Mouse (Mus musculus): ENCODE measurements around the gene Atp5g1. TPM values are rescaled to one million over a fixed set of nuclear protein-coding genes. Genes with fewer than 3 reads are reported as not detected.
"Not testable (repeated sequence)": the region's sequence is repeated elsewhere in the genome, so short reads cannot be mapped to it uniquely, and the experiment has no call there.

Gene Atp5g1
- polyA plus RNA-seq (2015; fragmentation: Nextera tagmentation; extraction: Ambion mirVana): 1,356 and 1,385 TPM in 2 replicates

- no peaks in the 10 kb centered on the region; the same call in 1 of the 2 replicates for H3K4me1 ChIP-seq (replicated peaks; ENCODE audit: insufficient read depth, low read length)
- under 1% methylated on average over 37 of the region's 37 CpGs for WGBS
Observed at GRCm38 (mm10) chr11:96075509-96076220, at the start of gene Atp5g1. Gene Atp5g1 (minus strand): TSS chr11:96075670.

DNA sequence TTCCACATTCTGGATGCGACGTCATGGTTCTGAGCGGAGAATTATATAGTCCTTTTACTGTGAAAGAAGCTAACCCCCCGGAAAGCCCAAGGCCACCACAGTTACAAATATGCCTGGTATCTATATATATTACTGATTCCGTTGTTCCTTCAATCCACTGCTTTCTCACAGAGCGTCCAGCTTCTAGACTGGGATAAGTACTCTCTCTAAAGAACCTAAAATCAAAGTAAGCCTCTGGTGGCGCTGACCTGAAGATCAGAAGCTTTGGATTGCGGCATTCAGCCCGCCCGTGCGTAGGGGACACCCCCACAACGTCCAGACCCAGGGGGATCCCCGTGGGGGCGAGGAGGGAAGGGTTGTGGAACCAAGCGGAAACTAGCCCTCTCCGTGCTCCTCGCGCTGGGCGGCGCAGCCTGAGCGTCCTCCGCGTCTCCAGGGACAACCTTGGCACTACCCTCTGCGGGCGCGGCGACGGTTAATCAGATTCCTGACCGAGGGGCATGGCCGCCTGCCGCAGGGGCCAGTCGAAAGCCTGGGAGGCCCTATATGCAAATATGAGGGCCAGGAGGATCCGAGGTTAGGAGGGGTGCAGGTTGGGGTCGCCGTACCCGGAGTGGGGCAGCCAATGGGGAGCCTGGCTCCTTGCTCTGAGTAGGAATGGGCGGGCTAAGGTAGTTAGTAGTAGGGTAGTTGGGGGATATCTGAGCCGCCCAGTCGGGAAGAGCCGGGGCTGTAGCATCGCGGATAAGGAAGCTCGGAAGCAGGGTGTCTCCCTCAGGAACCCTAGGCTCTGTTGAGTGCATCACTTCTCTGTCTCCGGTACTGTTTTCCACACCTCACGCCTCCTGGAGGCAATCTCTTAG is 48.8 kb upstream of the Atp5g1 start:
- no peak for ATAC-seq (replicated peaks; ENCODE audit: low FRiP score, low read depth)
- Histone ChIP-seq H3K4me1 (replicated peaks; ENCODE audit: insufficient read depth, low read length) (0 out of 2 replicates have a peak, but pooled peaks cover 5% of the 10 kb centered on the region), H3K36me3 (ENCODE audit: insufficient read depth, low read length) (no peaks in the 10 kb centered on the region), H3K4me3 (replicated peaks; ENCODE audit: low read depth, low read length) (peak overlapping the region; percentile 39), H3K27ac (no peak overlapping the region), H3K9me3 (replicated peaks; ENCODE audit: low read length) (no peaks in the 10 kb centered on the region), H3K4me2 (ENCODE audit: low read length) (peak overlapping the region; percentile 76), H3K27me3 (ENCODE audit: insufficient read depth, low read length) (peaks cover 17% of the 10 kb centered on the region; the same call in 1 of the 2 replicates), H3K9ac (ENCODE audit: low read depth, low read length) (no peak overlapping the region)
- TF ChIP-seq CTCF (IDR thresholded peaks at IDR 0.05; ENCODE audit: low read depth): no peak
- peak; percentile 28 for DNase-seq (ENCODE audit: low spot score)
- WGBS: 1% methylated on average over 44 of the region's 45 CpGs

More at GRCm38 (mm10) chr11:96075509-96076220, at the start of gene Atp5g1:
- H3K4me3 ChIP-seq (replicated peaks; ENCODE audit: low read depth, low read length): peak within 1 kb of the TSS; percentile 58
- peak within 1 kb of the TSS; percentile 81 for H3K27ac ChIP-seq
- H3K9ac ChIP-seq (ENCODE audit: low read depth, low read length): peak within 1 kb of the TSS; percentile 72
- no peaks in the 10 kb centered on the region for H3K36me3 ChIP-seq (ENCODE audit: insufficient read depth, low read length)
- ATAC-seq (replicated peaks; ENCODE audit: low FRiP score, low read depth): peak; percentile 96
- no peaks in the 10 kb centered on the region for H3K9me3 ChIP-seq (replicated peaks; ENCODE audit: low read length)
- H3K27me3 ChIP-seq (ENCODE audit: insufficient read depth, low read length): no peaks in the 10 kb centered on the region
- H3K4me2 ChIP-seq (ENCODE audit: low read length): peak within 1 kb of the TSS; percentile 76
- TF ChIP-seq CTCF (IDR thresholded peaks at IDR 0.05; ENCODE audit: low read depth): peak; percentile 46
- DNase-seq (ENCODE audit: low spot score): peak; percentile 100

- not testable (repeated sequence) for H3K4me2 ChIP-seq (ENCODE audit: low read length); H3K36me3 ChIP-seq (ENCODE audit: insufficient read depth, low read length); DNase-seq (ENCODE audit: low spot score); ATAC-seq (replicated peaks; ENCODE audit: low FRiP score, low read depth); H3K4me3 ChIP-seq (replicated peaks; ENCODE audit: low read depth, low read length); H3K4me1 ChIP-seq (replicated peaks; ENCODE audit: insufficient read depth, low read length); H3K9me3 ChIP-seq (replicated peaks; ENCODE audit: low read length); H3K9ac ChIP-seq (ENCODE audit: low read depth, low read length); H3K27ac ChIP-seq
- peaks cover 17% of the 10 kb centered on the region; the same call in 1 of the 2 replicates for H3K27me3 ChIP-seq (ENCODE audit: insufficient read depth, low read length)
- 59% methylated on average over 4 of the region's 4 CpGs for WGBS
Observed at GRCm38 (mm10) chr11:96122806-96123205, 47.3 kb upstream of the Atp5g1 start.

DNA sequence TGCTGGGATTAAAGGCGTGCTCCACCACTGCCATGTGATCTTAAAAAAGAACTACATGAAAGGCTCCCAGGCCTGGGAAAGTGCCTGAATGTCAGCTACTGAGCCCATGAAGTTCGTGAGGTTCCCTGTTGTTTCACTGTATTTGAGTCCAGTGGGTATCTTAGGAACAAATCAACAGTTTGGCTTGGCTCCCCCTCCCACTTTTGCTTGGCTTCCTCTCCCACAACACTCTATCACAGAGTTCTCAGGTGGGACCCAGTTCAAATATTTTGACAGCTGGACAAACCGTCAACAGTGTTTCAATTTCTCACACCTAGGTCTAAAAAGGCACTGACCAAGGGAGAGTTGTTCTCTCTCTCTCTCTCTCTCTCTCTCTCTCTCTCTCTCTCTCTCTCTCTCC is 43.9 kb upstream of the Atp5g1 start:
- Histone ChIP-seq H3K27me3 (ENCODE audit: insufficient read depth, low read length) (peaks cover 11% of the 10 kb centered on the region; the same call in 1 of the 2 replicates), H3K4me1 (replicated peaks; ENCODE audit: insufficient read depth, low read length) (0 out of 2 replicates have a peak, but pooled peaks cover 3% of the 10 kb centered on the region), H3K9me3 (replicated peaks; ENCODE audit: low read length) (no peaks in the 10 kb centered on the region), H3K9ac (ENCODE audit: low read depth, low read length) (no peak overlapping the region), H3K4me3 (replicated peaks; ENCODE audit: low read depth, low read length) (no peak overlapping the region), H3K27ac (no peak overlapping the region), H3K36me3 (ENCODE audit: insufficient read depth, low read length) (no peaks in the 10 kb centered on the region), H3K4me2 (ENCODE audit: low read length) (no peak overlapping the region)
- no peak for TF ChIP-seq CTCF (IDR thresholded peaks at IDR 0.05; ENCODE audit: low read depth)
- DNase-seq (ENCODE audit: low spot score) (no peak), ATAC-seq (replicated peaks; ENCODE audit: low FRiP score, low read depth) (no peak)
- 62% methylated on average over 3 of the region's 3 CpGs for WGBS

DNA sequence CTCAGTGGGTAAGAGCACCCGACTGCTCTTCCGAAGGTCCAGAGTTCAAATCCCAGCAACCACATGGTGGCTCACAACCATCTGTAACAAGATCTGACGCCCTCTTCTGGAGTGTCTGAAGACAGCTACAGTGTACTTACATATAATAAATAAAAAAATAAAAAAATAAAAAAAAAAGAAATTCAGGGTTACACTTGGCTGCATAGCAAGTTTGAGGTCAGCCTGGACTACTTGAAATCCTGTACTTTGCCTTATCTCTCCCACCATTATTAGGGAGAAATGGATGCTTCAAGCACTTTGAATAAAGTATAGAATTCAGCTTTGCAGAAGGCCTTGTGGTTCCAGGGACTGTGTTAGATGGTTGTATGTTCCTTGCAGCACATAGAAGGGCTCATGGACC is 41.5 kb upstream of the Atp5g1 start:
- H3K4me3 ChIP-seq (replicated peaks; ENCODE audit: low read depth, low read length); H3K4me2 ChIP-seq (ENCODE audit: low read length); H3K9me3 ChIP-seq (replicated peaks; ENCODE audit: low read length); ATAC-seq (replicated peaks; ENCODE audit: low FRiP score, low read depth); H3K27me3 ChIP-seq (ENCODE audit: insufficient read depth, low read length); DNase-seq (ENCODE audit: low spot score); H3K36me3 ChIP-seq (ENCODE audit: insufficient read depth, low read length); H3K9ac ChIP-seq (ENCODE audit: low read depth, low read length); H3K27ac ChIP-seq; H3K4me1 ChIP-seq (replicated peaks; ENCODE audit: insufficient read depth, low read length): not testable (repeated sequence)
- WGBS: 92% methylated on average over 3 of the region's 3 CpGs

- Histone ChIP-seq H3K36me3 (ENCODE audit: insufficient read depth, low read length) (no peaks in the 10 kb centered on the region), H3K27ac (no peak overlapping the region), H3K4me1 (replicated peaks; ENCODE audit: insufficient read depth, low read length) (no peaks in the 10 kb centered on the region), H3K27me3 (ENCODE audit: insufficient read depth, low read length) (no peaks in the 10 kb centered on the region), H3K4me2 (ENCODE audit: low read length) (no peak overlapping the region), H3K4me3 (replicated peaks; ENCODE audit: low read depth, low read length) (no peak overlapping the region), H3K9me3 (replicated peaks; ENCODE audit: low read length) (no peaks in the 10 kb centered on the region), H3K9ac (ENCODE audit: low read depth, low read length) (no peak overlapping the region)
- no peak for TF ChIP-seq CTCF (IDR thresholded peaks at IDR 0.05; ENCODE audit: low read depth)
- WGBS: 84% methylated on average over 3 of the region's 3 CpGs
- no peak for ATAC-seq (replicated peaks; ENCODE audit: low FRiP score, low read depth)
- DNase-seq (ENCODE audit: low spot score): no peak
Observed at GRCm38 (mm10) chr11:96116116-96116515, 40.6 kb upstream of the Atp5g1 start.
